Mouse (Mus musculus) ES-Bruce4 (cell line): ENCODE data around the gene Ccl8. TPM values are rescaled to one million over a fixed set of nuclear protein-coding genes. Genes with fewer than 3 reads are reported as not detected.

Source experiments
- H3K27ac ChIP-seq: 2 replicates; pipeline ENCODE4 v1.5.1; 2012; ENCODE audit warnings: low read length, inconsistent platforms; ENCODE audit not compliant: insufficient read depth
- H3K27me3 ChIP-seq: 2 replicates; pipeline ENCODE4 v1.6.1; 2012; ENCODE audit warnings: mild to moderate bottlenecking, low read length, inconsistent platforms; ENCODE audit not compliant: control insufficient read depth, poor library complexity, insufficient read depth, severe bottlenecking
- H3K36me3 ChIP-seq: 2 replicates; pipeline ENCODE4 v1.6.1; 2012; ENCODE audit warnings: inconsistent platforms, mild to moderate bottlenecking, low read length, moderate library complexity; ENCODE audit not compliant: control insufficient read depth, poor library complexity, insufficient read depth, severe bottlenecking
- H3K4me1 ChIP-seq: one replicate; pipeline ENCODE4 v1.8.1; 2011; ENCODE audit warnings: low read length; ENCODE audit not compliant: control insufficient read depth, insufficient read depth
- H3K4me3 ChIP-seq: 2 replicates; pipeline ENCODE4 v1.5.1; 2011; ENCODE audit warnings: low read depth, mild to moderate bottlenecking, low read length
- H3K9ac ChIP-seq: 2 replicates; pipeline ENCODE4 v1.6.1; 2012; ENCODE audit warnings: low read depth, mild to moderate bottlenecking, inconsistent platforms; ENCODE audit not compliant: poor library complexity, severe bottlenecking
- H3K9me3 ChIP-seq: replicated peaks from 2 replicates; pipeline ENCODE4 v1.6.1; 2012; ENCODE audit warnings: mild to moderate bottlenecking, low read length, inconsistent platforms; ENCODE audit not compliant: control insufficient read depth, poor library complexity, insufficient read depth, severe bottlenecking
- CTCF ChIP-seq: IDR thresholded peaks from one replicate; pipeline ENCODE4 v1.8.1; 2011; ENCODE audit warnings: low read depth, low read length
- EP300 ChIP-seq: IDR thresholded peaks from 2 replicates; pipeline ENCODE4 v1.6.1; 2011; ENCODE audit warnings: low read depth, low read length; ENCODE audit not compliant: insufficient read depth
- POLR2A ChIP-seq: IDR thresholded peaks from one replicate; pipeline ENCODE4 v1.8.1; 2011; ENCODE audit warnings: low read length; ENCODE audit not compliant: insufficient read depth
- polyA plus RNA-seq: library from polyadenylated mRNA; stranded (reverse); fragments of >200 nt; gene quantifications from 2 replicates; pipeline ENCODE4 v1.2.4, GENCODE M21; 2011; ENCODE audit warnings: low read depth; ENCODE audit not compliant: missing spikeins, insufficient read depth, insufficient read length

Ccl8 gene
- polyA plus RNA-seq, 1 experiment: not detected

GRCm38 (mm10) chr11:82077031-82077430 is 38.0 kb upstream of the Ccl8 start:
- no peaks in the 10 kb centered on the region; the same call in 1 of the 2 replicates for H3K9me3 ChIP-seq
- no peaks in the 10 kb centered on the region for H3K4me1 ChIP-seq
- no peaks in the 10 kb centered on the region for H3K27me3 ChIP-seq
- H3K9ac ChIP-seq: no peak overlapping the region
- H3K27ac ChIP-seq: no peak overlapping the region
- TF ChIP-seq EP300 (no peak), CTCF (no peak), POLR2A (no peak)
- H3K4me3 ChIP-seq: no peak overlapping the region
- H3K36me3 ChIP-seq: no peaks in the 10 kb centered on the region

- Histone ChIP-seq H3K27ac (no peak overlapping the region), H3K27me3 (no peaks in the 10 kb centered on the region), H3K9ac (no peak overlapping the region), H3K4me3 (no peak overlapping the region), H3K9me3 (no peaks in the 10 kb centered on the region; the same call in 1 of the 2 replicates), H3K36me3 (no peaks in the 10 kb centered on the region), H3K4me1 (no peaks in the 10 kb centered on the region)
- no peak for TF ChIP-seq EP300
- TF ChIP-seq CTCF: no peak
- no peak for TF ChIP-seq POLR2A
Observed at GRCm38 (mm10) chr11:82078136-82078730, 36.8 kb upstream of the Ccl8 start.

- no peaks in the 10 kb centered on the region for H3K27me3 ChIP-seq
- no peaks in the 10 kb centered on the region for H3K9me3 ChIP-seq
- no peak overlapping the region for H3K27ac ChIP-seq
- H3K9ac ChIP-seq: no peak overlapping the region
- H3K4me3 ChIP-seq: no peak overlapping the region
- no peaks in the 10 kb centered on the region for H3K4me1 ChIP-seq
- H3K36me3 ChIP-seq: no peaks in the 10 kb centered on the region
- TF ChIP-seq EP300 (no peak), CTCF (no peak), POLR2A (no peak)
Observed at GRCm38 (mm10) chr11:82080865-82081264, 34.1 kb upstream of the Ccl8 start.

- H3K4me3 ChIP-seq: no peak overlapping the region
- no peaks in the 10 kb centered on the region for H3K36me3 ChIP-seq
- no peak overlapping the region for H3K9ac ChIP-seq
- H3K27ac ChIP-seq: no peak overlapping the region
- H3K9me3 ChIP-seq: no peaks in the 10 kb centered on the region
- no peaks in the 10 kb centered on the region for H3K4me1 ChIP-seq
- TF ChIP-seq EP300 (no peak), CTCF (no peak)
- H3K27me3 ChIP-seq: no peaks in the 10 kb centered on the region
Observed at GRCm38 (mm10) chr11:82084360-82084759, 30.6 kb upstream of the Ccl8 start.

GRCm38 (mm10) chr11:82099511-82100323 is 15.3 kb upstream of the Ccl8 start:
- H3K27ac ChIP-seq: no peak overlapping the region
- no peaks in the 10 kb centered on the region for H3K9me3 ChIP-seq
- H3K36me3 ChIP-seq: no peaks in the 10 kb centered on the region
- TF ChIP-seq CTCF (no peak), POLR2A (no peak), EP300 (no peak)
- no peak overlapping the region for H3K9ac ChIP-seq
- no peaks in the 10 kb centered on the region for H3K27me3 ChIP-seq
- H3K4me3 ChIP-seq: no peak overlapping the region
- H3K4me1 ChIP-seq: no peaks in the 10 kb centered on the region

- no peaks in the 10 kb centered on the region for H3K9me3 ChIP-seq
- H3K27ac ChIP-seq: no peak overlapping the region
- H3K4me3 ChIP-seq: no peak overlapping the region
- H3K4me1 ChIP-seq: no peaks in the 10 kb centered on the region
- no peak overlapping the region for H3K9ac ChIP-seq
- H3K27me3 ChIP-seq: no peaks in the 10 kb centered on the region
- no peaks in the 10 kb centered on the region for H3K36me3 ChIP-seq
- TF ChIP-seq EP300 (no peak), POLR2A (no peak), CTCF (no peak)
Observed at GRCm38 (mm10) chr11:82101087-82101486, 13.9 kb upstream of the Ccl8 start.
